Mouse (Mus musculus) ovary, postnatal 36 days (tissue): ENCODE results near the gene Kcnk4.

Source experiments
- DNase-seq: peaks from one replicate; pipeline ENCODE4 v3.0.0; 2022; ENCODE audit warnings: low spot score, mixed read lengths

Gene Kcnk4

DNA sequence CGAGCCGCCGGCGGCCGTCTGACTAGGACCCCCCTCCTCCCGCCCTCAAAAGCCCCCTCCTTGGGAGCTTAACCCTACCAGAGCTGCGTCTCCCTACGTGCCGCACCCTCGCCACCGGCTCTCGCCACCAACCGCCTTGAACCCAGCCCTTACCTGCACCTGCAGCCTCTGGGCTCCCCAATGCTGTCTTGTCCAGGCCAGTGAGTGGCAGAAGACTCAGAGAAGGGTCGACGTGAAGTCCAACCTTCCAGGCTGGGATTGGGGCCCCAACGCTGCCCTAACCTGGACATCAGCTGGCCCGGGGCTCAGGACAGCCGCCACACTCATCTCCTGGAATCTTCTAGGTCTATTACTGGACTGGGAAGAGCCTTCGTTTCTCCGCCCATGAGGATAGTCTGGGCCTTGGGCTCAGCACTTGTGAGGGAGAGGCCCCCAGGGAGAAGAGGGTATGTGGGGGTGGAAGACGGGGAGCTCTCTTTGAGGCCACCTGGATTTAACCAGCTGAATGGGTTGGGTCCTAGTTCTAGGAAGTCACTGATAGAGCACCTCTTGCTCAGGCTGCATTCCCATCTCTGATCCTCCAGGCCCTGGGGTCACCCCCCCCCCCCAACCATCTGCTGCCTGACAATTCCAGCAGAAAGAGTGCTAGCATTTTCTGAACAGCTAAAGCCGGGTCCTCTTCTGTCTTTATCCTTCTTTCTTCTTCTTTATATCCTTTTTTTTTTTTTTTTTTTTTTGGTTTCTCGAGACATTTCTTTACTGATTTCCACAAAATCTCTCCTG lies at the start of gene Kcnk4:
Kcnk4 (minus strand) TSS at position 321 of the 783 bp plus-strand sequence.
- no peak for DNase-seq

DNA sequence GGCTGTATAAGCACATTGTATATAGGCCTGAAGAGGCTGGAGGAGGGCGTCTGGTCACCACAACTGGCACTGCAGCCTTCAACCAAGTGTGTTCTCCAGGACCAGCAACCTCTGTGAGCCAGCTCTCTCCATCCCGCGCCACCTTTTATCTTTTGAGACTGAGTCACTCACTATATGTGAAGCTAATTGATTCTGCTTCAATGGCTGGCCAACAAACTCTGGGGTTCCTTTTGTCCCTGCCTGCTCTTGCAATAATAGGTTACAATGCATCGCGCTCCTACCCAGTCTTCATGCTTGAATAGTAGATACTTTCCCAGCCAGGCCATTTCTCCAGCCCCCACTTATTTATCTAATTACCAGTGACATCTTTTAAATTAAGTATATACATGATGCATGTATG lies 49.3 kb upstream of the Kcnk4 start:
- DNase-seq: no peak

DNA sequence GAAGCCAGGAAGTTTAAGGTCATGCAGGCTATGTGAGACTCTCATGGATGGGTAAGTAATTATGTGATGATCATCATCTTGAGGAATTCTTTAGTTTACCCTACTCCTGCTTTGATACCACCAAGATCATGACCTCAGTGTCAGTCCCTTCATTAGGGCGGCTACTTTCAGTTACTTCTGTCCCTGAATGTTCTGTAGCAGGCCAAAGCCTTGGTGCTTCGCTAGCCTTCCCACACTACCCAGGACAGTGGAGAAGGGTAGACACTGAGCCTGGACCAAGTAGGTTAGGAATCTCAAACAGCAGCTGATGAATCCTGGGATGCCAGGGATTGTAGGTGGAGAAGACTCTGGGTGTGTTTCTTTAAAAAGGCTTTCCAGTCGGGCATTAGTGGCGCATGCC lies 47.1 kb upstream of the Kcnk4 start:
- DNase-seq: no peak

DNA sequence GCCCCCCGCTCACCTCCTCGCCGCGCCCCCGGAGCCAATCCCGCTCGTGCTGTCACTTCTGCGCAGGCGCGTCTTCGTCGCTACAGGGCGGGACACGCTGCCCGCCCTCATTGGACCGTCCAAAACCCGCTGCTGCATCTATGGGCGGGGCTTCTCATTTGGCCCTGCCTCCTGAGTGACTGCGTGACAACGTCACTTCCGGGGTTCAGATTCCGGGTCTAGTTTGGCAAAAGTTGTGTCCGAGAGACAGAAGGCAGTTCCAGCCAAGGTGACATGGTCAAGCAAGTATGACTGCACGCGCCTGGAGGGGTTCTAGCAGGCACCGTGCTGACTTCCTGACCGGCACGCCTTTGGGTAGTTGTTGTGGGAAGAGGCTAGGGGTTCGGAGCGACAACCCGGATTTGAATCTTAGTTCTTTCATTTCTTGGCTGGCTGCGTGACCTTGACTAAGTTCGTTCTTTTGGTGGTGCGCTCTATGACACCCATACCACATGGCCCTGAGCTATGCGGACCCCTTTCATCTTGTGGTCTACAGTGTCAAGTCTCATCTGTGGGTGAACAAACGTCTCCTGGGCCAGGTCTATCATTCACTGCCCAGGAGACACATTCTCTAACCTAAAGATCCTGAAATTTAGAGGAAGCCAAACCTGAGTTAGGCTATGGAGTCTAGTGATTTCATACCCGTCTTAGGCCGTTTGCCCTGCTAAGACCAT lies 46.2 kb upstream of the Kcnk4 start, which contains the start of gene Fkbp2:
Fkbp2 (minus strand) TSS at position 121 of the 713 bp plus-strand sequence.
- peak; percentile 99 for DNase-seq

DNA sequence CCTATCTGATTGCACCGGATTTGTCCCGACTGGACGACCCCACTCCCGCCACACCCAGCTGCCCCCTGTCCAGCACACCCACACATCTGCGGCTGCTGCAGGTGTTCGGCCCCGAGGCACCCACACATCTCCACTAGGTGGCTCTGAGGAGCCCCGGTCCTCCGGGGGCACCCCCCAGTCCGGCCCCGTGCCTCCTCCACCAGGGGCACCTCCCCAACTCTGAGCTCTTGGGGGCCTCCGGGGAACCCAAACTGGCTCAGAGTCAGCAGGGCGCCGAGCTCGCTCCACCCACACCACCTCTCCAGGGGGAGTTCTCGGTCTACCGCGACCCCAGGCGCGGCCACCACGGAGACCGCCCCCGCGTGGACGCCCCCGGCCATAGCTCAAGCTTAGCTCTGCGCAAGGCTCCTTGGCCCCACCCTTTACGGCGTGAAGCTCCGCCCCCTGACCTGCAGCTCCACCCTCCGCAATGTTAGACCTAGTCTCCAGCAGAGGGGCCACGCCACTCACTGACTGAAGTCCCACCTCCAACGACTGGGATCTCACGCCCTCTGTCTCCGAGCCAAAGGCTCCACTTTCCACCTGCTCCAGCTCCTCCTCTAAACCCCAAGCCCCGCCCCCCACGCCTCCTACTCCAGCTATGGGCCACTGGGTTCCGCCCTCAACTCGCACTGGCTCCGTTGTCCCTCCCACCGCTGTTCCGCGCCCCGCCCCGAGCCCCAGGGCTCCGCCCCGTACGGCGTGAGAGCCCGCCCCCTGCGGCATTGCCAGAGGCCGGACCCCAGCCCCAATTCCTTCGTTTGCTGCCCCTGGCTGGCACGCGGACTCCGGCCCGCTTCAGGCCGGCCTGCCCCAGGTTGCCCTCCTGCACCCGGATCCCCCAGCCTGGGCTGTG lies 45.4 kb upstream of the Kcnk4 start:
- DNase-seq: peak; percentile 100

DNA sequence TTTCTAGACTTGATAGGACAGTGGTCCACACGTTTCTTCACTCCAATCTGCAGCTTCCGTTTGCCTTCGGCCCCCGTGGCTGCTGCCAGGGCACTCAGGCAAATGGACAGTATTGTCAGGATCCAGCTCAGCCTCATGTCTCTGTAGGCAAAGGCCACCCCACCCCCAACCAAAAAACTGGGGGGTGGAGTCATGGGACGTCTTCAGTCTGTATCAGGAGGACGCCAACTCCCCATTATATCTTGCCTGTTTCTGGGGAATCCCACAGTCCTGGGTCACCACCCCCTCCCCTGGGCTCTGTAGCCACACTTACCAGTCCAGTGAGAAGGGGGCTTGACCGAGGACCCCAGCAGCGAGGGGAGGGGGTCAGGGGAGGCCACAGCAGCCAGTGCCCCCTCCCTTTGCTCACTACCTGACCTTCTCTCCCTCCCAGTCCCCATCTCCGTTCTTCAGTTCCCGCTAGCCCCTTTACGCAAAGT lies 44.7 kb upstream of the Kcnk4 start:
- peak; percentile 51 for DNase-seq

DNA sequence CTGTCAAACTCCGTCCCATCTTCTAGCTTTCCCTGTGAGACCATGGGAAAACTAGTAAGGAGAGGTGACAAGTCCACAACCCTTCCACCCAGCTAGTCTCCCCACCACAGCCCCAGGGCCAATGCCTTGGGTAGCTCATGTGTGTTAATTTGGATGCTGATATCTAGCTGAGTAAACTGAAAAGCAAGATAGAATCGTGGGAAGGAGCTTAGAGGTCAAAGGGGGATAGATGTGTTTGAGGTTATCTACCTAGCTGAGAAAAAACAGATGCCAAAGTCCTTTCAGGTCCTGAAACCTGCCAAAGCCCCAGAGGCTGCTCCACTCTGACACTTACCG lies 44.3 kb upstream of the Kcnk4 start:
- no peak for DNase-seq

DNA sequence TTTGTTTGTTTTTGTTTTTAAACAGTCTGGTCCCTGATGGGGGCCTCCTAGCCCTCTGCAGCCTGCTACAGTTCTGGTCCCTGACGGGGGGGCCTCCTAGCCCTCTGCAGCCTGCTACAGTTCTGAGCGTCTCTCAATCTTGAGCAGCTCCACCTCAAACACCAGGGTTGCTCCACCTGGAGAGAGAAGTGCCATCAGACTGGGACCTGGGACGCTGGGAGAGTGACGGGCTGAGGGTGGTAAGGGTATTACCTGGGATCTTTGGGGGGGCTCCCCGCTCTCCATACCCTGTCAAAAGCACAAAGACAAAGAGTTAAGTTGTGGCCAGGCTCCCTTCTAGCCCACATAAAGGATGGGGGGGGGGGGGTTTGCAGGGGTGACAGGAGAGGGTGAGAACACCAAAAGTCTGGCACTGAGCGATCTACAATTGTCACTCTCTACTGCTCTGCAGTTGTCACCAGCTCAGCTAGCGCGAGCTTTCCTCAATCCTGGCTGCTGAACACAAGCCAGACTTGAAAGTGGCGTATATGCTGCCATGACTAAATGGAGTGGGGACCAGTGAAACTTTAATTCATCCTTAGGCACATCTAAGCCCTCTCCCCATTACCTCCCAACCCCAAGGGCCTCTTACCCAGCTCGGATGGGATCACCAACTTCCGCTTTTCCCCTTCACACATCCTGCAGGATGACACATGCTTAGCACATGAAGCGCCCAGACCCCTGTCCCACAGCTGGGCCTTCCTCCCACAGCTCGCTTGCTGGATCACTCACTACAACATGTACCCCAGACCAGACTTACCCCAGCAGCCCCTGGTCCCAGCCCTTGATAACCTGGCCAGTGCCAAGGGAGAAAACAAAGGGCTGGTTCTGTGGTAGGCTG lies 43.7 kb upstream of the Kcnk4 start:
- no peak for DNase-seq

DNA sequence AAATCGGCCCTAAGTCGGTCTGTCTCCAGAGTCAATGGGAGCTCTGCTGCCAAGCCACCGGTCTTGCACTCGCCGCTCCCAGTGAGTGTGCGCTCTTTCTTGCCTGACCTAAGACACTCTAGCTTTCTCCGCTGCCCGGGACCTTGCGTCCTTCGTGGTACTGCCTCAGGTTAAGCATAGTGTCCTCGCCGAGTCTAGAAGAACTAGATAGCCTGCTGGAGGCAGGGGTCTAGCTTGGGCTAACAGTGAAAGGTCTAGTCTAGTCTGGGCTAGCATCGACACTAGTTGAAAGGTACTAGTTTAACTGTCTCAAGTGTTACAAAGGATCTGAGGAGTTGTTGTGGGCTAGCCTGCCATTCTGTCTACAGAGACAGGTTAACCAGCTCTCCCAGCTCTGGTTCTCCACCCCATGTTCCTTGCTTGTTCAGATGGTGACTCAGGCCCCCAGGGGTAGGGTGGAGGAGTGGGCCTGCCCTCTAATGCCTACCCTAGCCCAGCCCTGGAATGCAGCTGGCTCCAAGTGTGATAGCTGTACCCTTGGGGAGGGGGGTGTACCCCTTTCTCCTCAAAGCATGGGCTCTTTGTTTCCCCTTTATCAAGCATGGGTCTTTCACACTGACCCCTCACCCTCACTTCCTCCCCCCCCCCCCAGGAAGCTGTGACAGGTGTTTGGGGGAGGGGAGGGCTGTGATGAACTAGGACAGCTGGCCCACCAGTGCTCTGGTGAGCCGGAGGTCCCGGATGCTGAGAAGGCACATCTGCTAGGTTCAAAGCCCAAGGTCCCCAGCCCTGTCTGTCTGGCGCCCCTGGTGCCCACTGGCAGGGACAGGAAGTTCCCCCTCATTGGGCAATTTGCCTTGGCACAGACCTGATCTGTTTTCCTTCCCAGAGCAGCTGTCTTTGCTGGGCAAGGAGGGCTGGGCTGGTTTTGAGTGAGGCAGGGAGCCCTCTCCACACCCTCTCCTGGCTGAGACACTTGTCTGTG lies 41.5 kb upstream of the Kcnk4 start, which contains the start of gene Plcb3:
Plcb3 (minus strand) TSS at position 934 of the 985 bp plus-strand sequence.
- DNase-seq: peak; percentile 71

DNA sequence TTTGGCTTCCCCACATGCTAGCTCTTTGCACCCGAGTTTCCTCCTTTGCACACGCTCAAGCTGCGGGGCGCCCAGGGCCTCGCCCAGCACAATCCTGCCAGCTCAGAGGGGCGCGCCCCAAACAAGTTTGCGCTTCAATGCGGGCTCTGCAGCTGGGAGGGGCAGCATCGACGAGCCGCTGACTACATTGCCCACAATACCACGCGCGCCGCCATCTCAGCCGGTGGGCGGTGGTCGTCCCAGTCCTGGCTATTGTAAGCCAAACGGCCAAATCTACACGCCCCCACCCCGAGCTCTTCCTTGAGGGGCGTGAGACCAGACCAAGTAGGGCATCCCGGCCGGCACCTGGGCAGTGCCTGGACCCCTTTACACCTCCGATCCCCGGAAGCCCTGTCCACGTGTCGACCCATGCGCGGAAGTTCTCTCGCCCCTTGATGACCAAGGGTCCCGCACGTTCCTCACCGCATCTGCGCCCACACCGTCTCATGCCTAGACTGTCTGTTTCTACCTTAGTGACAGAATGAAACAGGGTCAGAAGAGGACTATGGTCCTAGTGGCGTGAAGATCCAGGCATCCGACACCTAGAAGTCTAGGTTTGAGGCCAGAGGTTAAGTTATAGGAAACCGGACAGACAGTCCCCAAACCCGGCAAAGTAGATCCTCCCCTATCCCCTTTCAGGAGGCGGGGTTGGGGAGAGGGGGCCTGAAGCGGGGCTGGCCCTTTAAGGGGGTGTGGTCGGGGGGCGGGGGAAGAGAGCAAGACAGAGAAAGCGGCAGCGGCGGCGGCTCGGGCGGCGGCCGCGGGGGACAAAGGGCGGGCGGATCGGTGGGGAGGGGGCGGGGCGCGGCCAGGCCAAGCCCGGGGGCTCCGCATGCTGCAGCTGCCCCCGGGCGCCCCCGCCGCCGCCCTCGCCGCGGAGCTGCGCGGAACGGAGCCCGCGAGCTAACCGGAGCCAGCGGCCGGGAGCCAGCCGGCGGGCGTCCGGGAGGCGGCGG lies 40.2 kb upstream of the Kcnk4 start, which contains the start of gene Ppp1r14b:
Ppp1r14b (plus strand) TSS at position 758 of the 995 bp plus-strand sequence.
- DNase-seq: peak; percentile 84

DNA sequence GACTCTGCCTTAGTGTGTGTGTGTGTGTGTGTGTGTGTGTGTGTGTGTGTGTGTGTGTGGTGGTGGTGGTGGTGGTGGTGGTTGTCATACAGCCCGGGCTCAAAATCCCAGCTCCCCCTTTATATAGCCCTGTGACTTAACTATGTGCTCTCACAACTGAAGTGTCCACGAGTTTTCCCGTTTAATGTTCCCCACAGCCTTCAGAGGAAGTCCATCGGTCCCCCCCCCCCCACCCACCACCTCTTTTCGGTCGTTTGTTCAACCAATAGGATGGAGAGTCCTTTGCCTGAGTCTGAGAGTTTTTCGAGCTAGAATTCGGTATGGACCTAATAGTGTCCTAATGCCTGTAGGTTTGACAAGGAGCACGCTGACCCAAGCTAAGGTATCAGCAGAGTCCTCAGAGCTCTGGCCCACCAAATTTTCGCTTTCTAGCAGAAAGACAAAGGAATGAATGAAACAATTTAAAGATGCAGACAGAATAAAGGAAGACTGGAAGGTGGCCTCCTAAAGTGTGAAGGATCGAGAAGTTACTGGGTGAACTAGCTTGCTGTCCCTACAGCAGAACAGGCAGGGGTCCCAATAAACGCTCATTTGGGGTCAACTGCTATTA lies 39.4 kb upstream of the Kcnk4 start:
- no peak for DNase-seq

DNA sequence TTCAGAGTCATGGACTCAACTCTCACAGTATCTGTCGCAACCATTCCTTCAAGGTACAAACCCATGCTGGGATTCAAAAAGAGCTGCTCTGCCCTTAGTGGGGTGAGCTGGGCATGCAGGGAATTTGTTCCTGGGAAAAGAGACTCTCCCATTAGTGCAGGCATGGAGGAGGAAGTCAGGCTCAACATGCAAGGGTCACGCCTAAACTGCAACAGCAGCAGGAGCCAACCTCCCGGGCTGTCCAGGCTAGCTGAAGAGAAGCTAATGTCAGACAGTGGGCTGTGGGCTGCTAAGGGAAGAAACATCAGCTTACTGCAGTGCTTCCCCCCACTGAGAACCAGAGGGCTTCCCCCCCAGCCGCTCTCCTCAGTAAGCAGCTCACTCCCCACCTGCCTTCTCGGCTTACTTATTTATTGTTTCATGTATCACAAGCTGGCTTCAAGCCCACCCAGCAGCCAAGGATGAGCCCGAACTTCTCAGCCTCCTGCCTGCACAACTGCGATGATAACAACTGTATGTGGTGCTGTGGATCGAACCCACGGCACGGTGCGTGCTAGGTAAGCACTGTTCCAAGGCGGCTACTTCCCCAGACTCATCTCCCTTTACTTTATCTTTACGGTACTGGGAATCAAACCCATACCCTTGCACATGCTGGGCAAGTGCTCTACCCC lies 38.1 kb upstream of the Kcnk4 start:
- no peak for DNase-seq

DNA sequence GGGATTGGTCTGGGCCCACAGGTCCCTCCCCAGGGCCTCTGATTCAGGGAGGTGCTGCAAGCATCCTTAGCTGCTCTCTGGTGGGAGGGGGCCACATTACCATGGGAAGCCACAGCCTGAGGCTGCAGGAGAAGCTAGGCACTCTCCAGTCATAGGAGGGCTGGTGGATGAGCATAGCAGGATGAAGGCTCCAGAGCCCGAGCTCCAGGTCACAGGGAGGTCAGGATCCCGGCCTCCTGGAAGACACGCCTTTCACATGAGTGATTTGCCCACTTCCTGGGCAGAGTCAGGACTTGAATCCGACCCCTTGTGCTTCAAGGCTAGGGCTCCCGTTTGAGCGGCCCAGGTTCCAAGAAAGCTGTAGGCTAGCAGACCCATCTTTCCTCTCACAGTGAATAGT lies 37.3 kb upstream of the Kcnk4 start:
- DNase-seq: no peak

DNA sequence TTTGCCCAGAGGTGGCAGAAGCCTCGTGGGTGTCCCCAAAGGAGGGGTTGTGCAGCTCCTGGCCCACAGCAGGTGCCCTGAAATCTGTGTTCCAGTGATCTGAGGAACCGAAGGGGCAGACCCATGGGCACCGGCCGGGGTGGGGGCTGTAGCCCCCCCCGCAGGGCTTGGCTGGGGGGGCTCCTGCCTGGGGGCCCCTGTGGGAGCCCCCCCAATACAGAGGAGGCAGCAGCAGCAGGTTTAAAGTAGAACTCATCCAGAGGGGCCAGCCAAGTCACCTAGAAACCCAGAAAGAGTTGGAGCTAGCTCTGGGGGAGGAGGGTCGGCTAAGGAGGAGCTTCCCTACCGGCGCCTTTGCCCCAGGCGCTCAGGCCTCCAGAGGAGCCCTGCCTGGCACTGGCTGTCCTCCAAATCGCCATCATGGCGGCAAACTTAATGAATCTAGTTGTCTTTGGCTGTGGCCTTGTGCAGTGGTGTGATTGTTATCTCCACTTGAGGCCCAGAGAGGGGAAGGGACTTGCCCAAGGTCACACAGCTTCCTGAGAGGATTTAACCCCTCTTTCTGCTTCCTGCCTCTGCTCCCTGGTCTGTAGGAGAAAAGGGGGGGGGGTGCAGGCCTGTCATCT lies 36.3 kb upstream of the Kcnk4 start:
- DNase-seq: peak; percentile 48

DNA sequence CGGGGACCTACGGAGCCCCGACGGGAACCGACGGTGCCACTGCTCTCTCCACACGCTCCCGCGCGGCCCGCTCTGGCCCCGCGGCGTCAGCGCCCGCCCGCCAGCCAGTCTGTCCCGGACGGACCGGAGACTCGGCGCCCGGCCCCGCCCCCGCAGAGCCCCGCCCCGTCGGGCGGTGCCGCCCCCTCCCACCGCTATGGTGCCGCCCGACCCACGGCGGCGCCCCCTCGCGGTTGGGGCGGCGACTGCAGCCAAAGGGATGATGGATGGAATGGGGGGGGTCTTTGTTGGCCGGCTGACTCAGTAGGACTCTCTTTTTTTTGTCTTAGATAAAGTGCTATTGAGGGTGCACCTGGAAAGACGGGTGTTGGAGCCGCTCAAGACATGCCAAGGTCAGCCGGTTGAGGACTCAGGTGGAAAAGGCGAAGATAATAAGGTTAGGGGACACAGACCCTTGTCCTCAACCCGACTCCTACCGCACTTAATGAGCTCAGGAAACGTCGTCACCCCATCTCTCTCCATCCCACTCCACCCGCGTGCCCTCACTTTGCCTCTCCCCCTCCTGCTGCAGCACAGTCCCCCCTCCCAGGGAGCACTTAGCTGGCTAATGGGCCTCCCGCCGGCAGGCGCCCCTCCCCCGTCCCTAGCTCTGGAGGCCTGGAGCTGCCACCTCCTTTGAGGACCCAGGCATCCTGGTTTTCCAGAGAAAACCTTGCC lies 35.5 kb upstream of the Kcnk4 start:
- peak; percentile 83 for DNase-seq

DNA sequence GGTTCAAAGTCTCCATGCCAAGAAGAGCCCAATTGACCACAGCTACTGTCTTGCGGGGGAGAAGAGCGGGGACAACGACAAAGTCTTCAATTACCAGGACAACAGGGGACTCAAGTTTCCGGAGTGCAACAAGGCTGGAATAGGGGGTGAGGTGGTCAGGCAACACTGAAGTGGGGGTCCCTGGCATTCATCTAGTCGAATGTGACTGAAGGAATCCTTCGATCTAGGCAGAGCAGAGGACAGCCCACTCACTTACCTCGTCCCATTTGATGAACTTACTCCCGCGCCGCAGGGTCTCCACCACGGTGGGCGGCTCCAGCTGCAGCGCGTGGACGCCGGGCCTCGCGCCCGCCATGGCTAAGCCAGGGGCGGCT lies 35.0 kb upstream of the Kcnk4 start:
- DNase-seq: no peak
